Mouse (Mus musculus) gastrocnemius, postnatal 36 days (tissue): ENCODE results near the gene Mrgprg. TPM values are rescaled to one million over a fixed set of nuclear protein-coding genes. Genes with fewer than 3 reads are reported as not detected.
A peak's percentile ranks its signal among the peaks of the same experiment; 100 is the strongest.

Experiments used
- DNase-seq, 2 experiments: peaks; one replicate each; pipeline ENCODE4 v3.0.0; 2022
- intact Hi-C: fragments of 180-260 bp; cut with DNase I; formaldehyde crosslinking; loops from one replicate; pipeline ENCODE4 v1.15.1; 2025
- total RNA-seq, 2 experiments: library from RNA; stranded (reverse); gene quantifications; 2 replicates each; pipeline ENCODE4 v1.2.3; 2021

Mrgprg gene
- total RNA-seq, 2 experiments from 2014 or later, result not detected

DNA sequence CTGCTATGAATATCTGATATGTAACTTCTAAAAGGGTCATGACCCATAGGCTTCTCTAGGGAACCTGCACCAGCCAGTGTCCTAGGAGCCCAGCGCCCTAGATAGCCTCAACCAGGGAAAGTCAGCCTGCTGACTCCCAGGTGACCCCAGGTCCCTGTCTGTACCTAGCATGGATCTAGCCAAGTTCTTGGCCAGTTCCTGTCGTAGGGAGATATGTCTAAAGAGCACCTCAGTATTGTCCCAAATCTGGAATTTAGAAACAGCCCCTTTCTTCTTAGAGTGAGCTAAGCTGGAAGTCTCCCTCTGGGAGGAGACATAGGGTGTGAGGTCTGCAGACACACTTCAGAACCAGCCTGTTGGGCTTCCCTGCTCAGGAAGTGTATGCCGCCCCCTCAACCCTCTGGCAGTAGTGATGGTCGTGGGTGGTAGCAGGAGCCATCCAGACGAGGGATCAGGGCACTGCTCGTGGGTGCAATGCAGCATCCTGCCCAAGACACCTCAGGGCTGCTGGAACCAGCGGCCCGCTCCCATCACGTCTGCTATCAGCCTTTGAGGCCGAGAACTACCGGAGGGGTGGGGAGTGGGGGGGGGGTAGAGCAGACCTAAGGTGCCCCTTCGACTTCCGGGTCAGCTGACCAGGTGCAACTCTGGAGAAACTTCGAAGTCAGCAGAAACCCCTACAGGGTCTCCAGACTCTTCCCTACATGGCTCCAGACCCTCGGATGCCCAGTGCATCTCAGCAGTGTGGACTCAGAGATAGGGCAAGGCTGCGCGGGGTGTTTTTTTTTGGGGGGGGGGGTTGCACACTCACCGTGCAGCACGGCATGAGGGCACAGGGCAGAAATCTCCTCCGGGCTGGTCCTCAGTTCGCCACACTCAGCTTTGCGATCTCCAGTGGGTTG lies 10.4 kb downstream of the Mrgprg start, which contains the start of gene Osbpl5:
Gene Osbpl5, minus strand, starts transcription at position 861 of the 902 bp plus-strand sequence.
- no peak for DNase-seq
- intact Hi-C loops, result no loop called here

DNA sequence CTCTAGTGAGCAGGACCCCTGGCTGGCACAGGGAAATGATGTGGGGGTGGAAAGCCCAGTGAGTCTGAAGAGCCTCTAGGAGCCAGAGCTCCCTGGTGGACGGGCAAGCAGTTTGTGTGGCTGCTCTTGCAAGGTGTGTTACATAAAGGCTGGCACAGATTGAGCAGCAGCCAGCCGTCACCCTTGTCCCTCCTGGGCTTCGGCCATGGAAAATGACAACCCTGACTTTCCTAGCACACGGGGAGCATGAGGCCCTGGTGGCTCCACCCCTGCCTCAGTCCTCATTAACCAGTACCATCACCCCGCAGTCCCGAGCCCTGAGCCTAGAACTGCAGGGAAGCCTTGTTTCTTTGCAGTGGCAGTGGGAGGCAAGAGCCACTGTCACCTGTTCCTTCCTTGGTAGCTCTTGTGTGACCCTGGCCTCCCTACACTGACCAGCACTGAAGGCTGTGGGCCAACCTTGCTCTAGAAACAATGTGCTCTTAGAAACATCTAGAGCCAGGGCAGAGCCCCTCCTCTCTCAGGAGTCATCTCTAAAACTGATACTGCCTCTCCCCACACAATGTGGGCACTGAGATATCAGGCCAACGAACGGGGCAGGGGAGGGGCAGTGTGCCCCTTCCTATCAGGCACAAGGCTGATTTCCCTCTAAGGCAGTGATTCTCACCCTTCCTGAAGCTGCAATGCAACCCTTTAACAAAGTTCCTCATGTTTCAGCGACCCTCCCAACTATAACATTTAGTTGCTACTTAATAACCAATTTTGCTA lies 11.3 kb downstream of the Mrgprg start:
- no peak for DNase-seq
- intact Hi-C loops, result no loop called here

- intact Hi-C loops, result loop anchor here (1.0 kb wide), 1 partner anchor 277 kb away; no protein-coding TSS in a partner anchor
- peak; percentile 52 to 61 for DNase-seq
These were observed 12.6 kb downstream of the Mrgprg start for GRCm38 (mm10) chr7:143753990-143754715.

DNA sequence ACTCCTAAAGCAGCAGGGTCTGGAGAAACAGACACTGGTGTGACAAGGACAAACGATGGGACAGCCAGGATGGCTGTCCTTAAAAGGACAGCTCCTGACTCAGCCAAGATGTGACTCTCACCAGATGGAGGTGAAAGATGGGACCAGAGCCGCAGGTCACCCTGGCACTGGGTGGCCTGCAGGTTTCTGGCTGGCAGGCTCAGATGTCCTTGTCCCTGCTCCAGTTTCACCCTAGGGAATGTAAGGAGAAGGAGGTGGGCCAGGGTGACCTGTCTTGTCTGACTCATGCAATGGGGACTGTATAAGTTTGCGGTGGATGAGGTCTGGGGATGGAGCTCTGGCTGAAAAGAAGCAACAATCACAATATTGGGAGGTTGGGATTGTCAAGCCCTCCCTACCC lies 14.2 kb downstream of the Mrgprg start:
- no peak for DNase-seq
- intact Hi-C loops, result loop anchor here (1.0 kb wide), 1 partner anchor 275 kb away; no protein-coding TSS in a partner anchor

GRCm38 (mm10) chr7:143752056-143752455 lies 14.7 kb downstream of the Mrgprg start:
- no peak for DNase-seq
- intact Hi-C loops, result no loop called here

DNA sequence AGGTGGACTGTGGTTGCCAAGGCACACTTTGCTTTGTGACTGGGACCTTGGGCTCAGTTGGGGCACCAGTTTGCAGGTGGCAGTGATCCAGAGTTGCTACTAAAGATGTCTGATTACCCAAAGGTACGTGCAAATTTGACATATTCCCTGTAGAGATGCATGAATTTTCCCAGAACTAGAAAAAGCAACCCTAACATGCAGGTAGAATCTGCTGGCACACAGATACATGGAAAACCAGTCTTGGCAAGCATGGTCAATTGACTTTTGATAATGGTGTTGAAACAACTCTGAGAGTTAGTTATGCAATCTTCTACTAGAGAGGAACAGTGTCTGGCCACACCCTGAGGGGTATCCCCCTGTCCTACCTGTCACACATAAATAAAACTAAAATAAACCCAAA lies 15.4 kb downstream of the Mrgprg start:
- DNase-seq, result no peak
- intact Hi-C loops, result no loop called here

GRCm38 (mm10) chr7:143749045-143749444 lies 17.7 kb downstream of the Mrgprg start:
- intact Hi-C loops, result loop anchor here (2.0 kb wide), 1 partner anchor 168 kb away; no protein-coding TSS in a partner anchor
- no peak for DNase-seq

GRCm38 (mm10) chr7:143748041-143748868 lies 18.5 kb downstream of the Mrgprg start:
- DNase-seq, result peak; percentile 84 to 89
- intact Hi-C loops, result loop anchor here (1.0 to 2.0 kb wide), 2 partner anchors 42 to 167 kb away; no protein-coding TSS in a partner anchor

DNA sequence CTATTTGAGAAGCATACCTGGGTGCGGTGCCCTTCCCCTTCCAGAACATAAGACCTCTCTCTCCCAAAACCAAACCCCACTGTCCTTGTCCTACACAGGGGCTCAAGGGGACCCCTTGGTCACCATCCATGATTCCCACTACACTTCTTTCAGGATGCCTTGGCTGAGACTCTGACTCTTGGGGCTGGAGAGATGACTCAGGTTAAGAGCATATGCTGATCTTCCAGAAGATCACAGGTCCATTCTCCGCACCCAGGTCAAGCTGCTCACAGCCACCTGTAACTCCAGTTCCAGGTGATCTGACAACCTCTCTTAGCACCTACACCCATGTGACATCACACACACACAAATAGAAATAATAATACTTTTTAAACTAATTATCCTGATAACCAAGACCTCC lies 26.1 kb downstream of the Mrgprg start:
- DNase-seq, result no peak
- intact Hi-C loops, result no loop called here

DNA sequence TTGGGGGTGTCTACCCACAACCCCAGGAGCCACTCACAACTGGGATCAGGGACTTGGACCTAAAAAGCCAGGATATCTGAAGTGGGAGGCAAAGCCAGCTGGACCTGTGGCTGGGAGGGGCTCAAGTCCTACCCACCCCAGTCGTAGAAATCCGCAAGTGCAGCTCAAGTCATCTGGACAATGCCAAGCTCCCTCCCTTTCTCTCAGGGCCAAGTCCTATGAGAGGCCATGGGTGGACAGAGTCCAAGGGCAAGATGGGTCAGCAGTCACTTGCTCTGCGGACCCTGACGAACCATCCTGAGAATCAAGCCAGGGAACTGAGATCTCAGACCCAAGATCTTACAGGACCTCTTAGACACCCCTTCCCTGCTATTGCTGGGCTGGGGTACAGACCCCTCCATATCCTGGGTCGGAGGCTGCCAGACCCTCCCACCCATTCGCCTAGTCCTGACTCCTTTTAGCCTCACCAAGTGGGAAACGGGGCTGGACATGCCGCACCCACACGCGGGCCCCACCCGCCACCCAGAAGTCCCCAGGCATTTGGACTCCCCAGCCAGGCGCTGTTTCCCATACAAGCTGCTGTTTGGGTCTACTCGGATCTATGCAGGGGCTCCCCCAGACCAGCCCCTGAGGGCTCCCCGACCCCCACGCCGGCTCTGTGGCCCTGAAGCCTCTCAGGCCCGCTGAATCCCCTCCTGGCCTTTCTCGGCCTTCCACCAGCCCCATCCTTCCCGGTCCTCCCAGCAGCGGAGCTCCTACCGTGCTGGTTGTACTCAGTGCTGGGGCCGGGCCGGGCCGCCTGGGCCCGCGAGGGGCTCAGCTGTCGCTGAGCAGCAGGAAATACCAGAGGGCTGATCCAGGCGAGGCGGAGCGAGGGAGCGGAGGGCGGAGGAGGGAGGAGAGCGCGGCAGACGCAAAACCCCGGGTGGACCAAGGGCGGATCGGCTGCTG lies 27.0 kb downstream of the Mrgprg start:
- intact Hi-C loops, result no loop called here
- DNase-seq, result peak; percentile 79 to 85

DNA sequence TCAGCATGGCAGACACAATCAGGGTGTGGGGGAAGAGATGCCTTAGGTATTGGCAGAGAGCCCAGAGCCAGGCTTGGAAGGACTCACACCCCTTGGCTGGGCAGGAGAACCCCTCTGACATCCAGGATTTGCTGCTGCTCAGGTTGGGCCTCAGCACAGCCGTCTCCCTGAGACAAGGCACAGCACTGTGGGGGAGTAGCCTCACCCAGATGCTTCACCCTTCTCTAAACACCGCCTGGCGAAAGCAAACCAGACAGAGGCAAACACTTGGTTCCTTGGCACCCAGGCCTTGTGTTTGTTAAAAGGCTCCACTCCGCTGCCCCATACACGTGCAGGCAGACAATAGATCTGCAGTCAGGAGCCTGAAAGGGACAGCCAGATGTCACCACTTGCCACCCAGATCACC lies 28.2 kb downstream of the Mrgprg start:
- intact Hi-C loops, result no loop called here
- no peak for DNase-seq

DNA sequence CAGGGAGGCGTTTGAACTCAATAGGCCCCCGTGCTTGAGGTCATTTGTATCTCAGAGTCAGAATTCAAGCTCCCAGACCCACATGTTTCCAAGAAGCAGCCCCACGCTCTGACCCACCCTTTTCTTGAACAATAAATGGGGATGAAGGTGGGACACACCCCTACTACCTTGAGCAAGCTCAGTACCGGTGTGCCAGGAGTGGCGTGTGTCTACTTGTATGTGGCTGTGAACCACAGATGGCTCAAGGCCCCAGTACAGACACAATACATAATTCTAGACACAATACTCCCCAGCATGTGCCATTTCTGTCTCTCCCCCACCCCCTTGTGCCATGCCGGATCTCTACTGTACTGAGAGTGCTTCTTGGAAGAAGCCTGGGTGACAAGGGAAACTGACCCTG lies 28.6 kb downstream of the Mrgprg start:
- no peak for DNase-seq
- intact Hi-C loops, result no loop called here

DNA sequence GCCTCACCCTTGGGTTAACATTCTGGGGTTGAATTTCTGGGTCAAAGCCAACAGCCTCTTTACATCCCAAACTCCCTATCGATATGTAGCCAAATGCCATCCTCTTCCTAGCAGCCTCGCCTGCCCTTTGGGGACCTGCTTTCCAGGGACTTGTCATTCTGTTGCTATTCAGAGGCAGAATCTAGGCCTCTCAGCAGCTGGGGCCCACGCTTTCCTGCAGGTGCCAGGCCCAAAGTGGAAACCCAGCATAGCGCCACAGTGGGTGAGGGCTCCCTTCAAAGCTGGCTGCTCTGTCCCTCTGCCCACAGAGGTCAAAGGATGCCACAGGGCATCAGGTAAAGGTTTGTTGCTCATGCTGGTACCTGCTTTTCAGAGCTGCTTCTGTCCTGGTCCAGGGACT lies 33.0 kb downstream of the Mrgprg start:
- intact Hi-C loops, result no loop called here
- DNase-seq, result no peak

GRCm38 (mm10) chr7:143729886-143730285 lies 36.9 kb downstream of the Mrgprg start:
- intact Hi-C loops, result no loop called here
- peak in 1 of 2 experiments; percentile 43 for DNase-seq

GRCm38 (mm10) chr7:143726396-143726795 lies 40.4 kb downstream of the Mrgprg start:
- no peak for DNase-seq
- intact Hi-C loops, result no loop called here

GRCm38 (mm10) chr7:143723841-143724240 lies 43.0 kb downstream of the Mrgprg start:
- no peak for DNase-seq
- intact Hi-C loops, result no loop called here

- DNase-seq, result no peak
- intact Hi-C loops, result no loop called here
These were observed 44.1 kb downstream of the Mrgprg start for GRCm38 (mm10) chr7:143722646-143723045.

- intact Hi-C loops, result no loop called here
These were observed 49.0 kb downstream of the Mrgprg start for GRCm38 (mm10) chr7:143717811-143718210.

More at GRCm38 (mm10) chr7:143717811-143718210, 49.0 kb downstream of the Mrgprg start:
- DNase-seq, result no peak
